Mouse (Mus musculus): ENCODE measurements around the gene Gucy1b1. TPM values are rescaled to one million over a fixed set of nuclear protein-coding genes. Genes with fewer than 3 reads are reported as not detected.

Gucy1b1 gene
- total RNA-seq, 2 experiments from 2014 or later: 3.9 to 4.2 TPM

Small RNA genes lying within 50 kb of the gene (microRNA-seq; reads per million reads assigned to microRNA genes)
- 0.36 to 0.74 reads per million in 2 experiments for gene Mir7010

Other genes starting within 250 kb of the Gucy1b1 start
- gene Ctso, start 142.1 kb downstream of the Gucy1b1 start, total RNA-seq (2021): 1 to 10 TPM; 3.7 to 3.9 TPM
- gene Tdo2, start 98.5 kb downstream of the Gucy1b1 start, total RNA-seq (2021): not detected
- gene Asic5, start 92.4 kb downstream of the Gucy1b1 start, total RNA-seq (2021): not detected
- 1 to 10 TPM; 5.8 to 7.0 TPM for gene Gucy1a1, start 71.1 kb upstream of the Gucy1b1 start, total RNA-seq (2021)

All from gastrocnemius, postnatal 36 days (tissue).